Mouse (Mus musculus) MEL (cell line): ENCODE results near the gene Psmb6. TPM values are rescaled to one million over a fixed set of nuclear protein-coding genes. Genes with fewer than 3 reads are reported as not detected.

ENCODE experiments used
- DNase-seq: peaks from one replicate; pipeline ENCODE4 v3.0.0; 2011; ENCODE audit warnings: low read depth, low spot score
- H3K27ac ChIP-seq: 2 replicates; pipeline ENCODE4 v1.5.1; 2012; ENCODE audit warnings: low read depth, mild to moderate bottlenecking, control low read depth, low read length, moderate library complexity; ENCODE audit not compliant: control insufficient read depth
- H3K27me3 ChIP-seq, 2 experiments: fragments of 150-350 bp in 1 of 2; sonication (generic) in 1 of 2; 2 replicates each; pipeline ENCODE4 v1.6.1; 2012; ENCODE audit warnings: low read length in 2 of 2, mild to moderate bottlenecking in 2 of 2, improper control_type of control experiment in 1 of 2, moderate library complexity in 1 of 2; ENCODE audit not compliant: insufficient read depth in 2 of 2, control insufficient read depth in 1 of 2
- H3K36me3 ChIP-seq, 2 experiments: 2 replicates each; pipeline ENCODE4 v1.6.1; 2012 to 2014; ENCODE audit warnings: low read length in 2 of 2, improper control_type of control experiment in 1 of 2, inconsistent platforms in 1 of 2, mild to moderate bottlenecking in 1 of 2; ENCODE audit not compliant: insufficient read depth in 2 of 2, control insufficient read depth in 1 of 2
- H3K4me1 ChIP-seq, 2 experiments: fragments of 150-350 bp in 1 of 2; sonication (generic) in 1 of 2; 2 replicates each; pipeline ENCODE4 v1.6.1; 2012; ENCODE audit warnings: low read length in 2 of 2, improper control_type of control experiment in 1 of 2, mild to moderate bottlenecking in 1 of 2; ENCODE audit not compliant: insufficient read depth in 2 of 2, control insufficient read depth in 1 of 2
- H3K4me3 ChIP-seq, 2 experiments: fragments of 150-350 bp in 1 of 2; sonication (generic) in 1 of 2; 2 replicates each; pipeline ENCODE4 v1.5.1; 2012; ENCODE audit warnings: low read depth in 2 of 2, low read length in 2 of 2, mild to moderate bottlenecking in 2 of 2, moderate library complexity in 2 of 2, control low read depth in 1 of 2, improper control_type of control experiment in 1 of 2; ENCODE audit not compliant: control insufficient read depth in 1 of 2, insufficient read depth in 1 of 2
- H3K79me2 ChIP-seq: 2 replicates; pipeline ENCODE4 v1.6.1; 2012; ENCODE audit warnings: mild to moderate bottlenecking, low read length, moderate library complexity; ENCODE audit not compliant: control insufficient read depth, poor library complexity, insufficient read depth
- H3K9ac ChIP-seq: 2 replicates; pipeline ENCODE4 v1.6.1; 2012; ENCODE audit warnings: low read depth, mild to moderate bottlenecking, control low read depth, low read length, moderate library complexity; ENCODE audit not compliant: control insufficient read depth, poor library complexity, severe bottlenecking
- H3K9me3 ChIP-seq: fragments of 150-350 bp; sonication (generic); replicated peaks from 2 replicates; pipeline ENCODE4 v1.6.1; 2012; ENCODE audit warnings: mild to moderate bottlenecking, low read length, improper control_type of control experiment, moderate library complexity; ENCODE audit not compliant: insufficient read depth
- BHLHE40 ChIP-seq: IDR thresholded peaks from 2 replicates; pipeline ENCODE4 v1.6.1; 2012; ENCODE audit warnings: low read depth, mild to moderate bottlenecking, inconsistent platforms, low read length, improper control_type of control experiment, borderline replicate concordance
- CHD1 ChIP-seq: IDR thresholded peaks from 2 replicates; pipeline ENCODE4 v1.6.1; 2012; ENCODE audit warnings: low read depth, mild to moderate bottlenecking, inconsistent platforms, low read length, improper control_type of control experiment
- CTCF ChIP-seq, 3 experiments: IDR thresholded peaks in 2 of 3; conservative IDR thresholded peaks in 1 of 3; 2 replicates each; pipeline ENCODE4 v1.5.1; 2011 to 2012; ENCODE audit warnings: low read length in 3 of 3, low read depth in 2 of 3, mild to moderate bottlenecking in 2 of 3, improper control_type of control experiment in 1 of 3, inconsistent platforms in 1 of 3, mixed read lengths in 1 of 3, moderate library complexity in 1 of 3; ENCODE audit not compliant: control insufficient read depth in 1 of 3, insufficient read depth in 1 of 3, poor library complexity in 1 of 3, severe bottlenecking in 1 of 3
- E2F4 ChIP-seq: IDR thresholded peaks from 2 replicates; pipeline ENCODE4 v1.6.1; 2011; ENCODE audit warnings: low read depth, low read length, improper control_type of control experiment, borderline replicate concordance
- ELF1 ChIP-seq: IDR thresholded peaks from 2 replicates; pipeline ENCODE4 v1.6.1; 2014; ENCODE audit warnings: low read depth, mild to moderate bottlenecking, inconsistent platforms, low read length, improper control_type of control experiment, moderate library complexity
- EP300 ChIP-seq, 2 experiments: IDR thresholded peaks; 2 replicates each; pipeline ENCODE4 v1.6.1; 2011; ENCODE audit warnings: improper control_type of control experiment in 2 of 2, low read length in 2 of 2, low read depth in 1 of 2, mild to moderate bottlenecking in 1 of 2
- ETS1 ChIP-seq: IDR thresholded peaks from 2 replicates; pipeline ENCODE4 v1.6.1; 2012; ENCODE audit warnings: low read depth, mild to moderate bottlenecking, inconsistent platforms, low read length, improper control_type of control experiment, moderate library complexity
- GATA1 ChIP-seq: IDR thresholded peaks from 2 replicates; pipeline ENCODE4 v1.6.1; 2011; ENCODE audit warnings: low read depth, low read length, improper control_type of control experiment
- HCFC1 ChIP-seq: IDR thresholded peaks from 2 replicates; pipeline ENCODE4 v1.6.1; 2012; ENCODE audit warnings: low read depth, mild to moderate bottlenecking, inconsistent platforms, low read length, improper control_type of control experiment, moderate library complexity
- JUND ChIP-seq: IDR thresholded peaks from 2 replicates; pipeline ENCODE4 v1.6.1; 2011; ENCODE audit warnings: low read depth, mild to moderate bottlenecking, improper control_type of control experiment, low read length
- MAFK ChIP-seq: IDR thresholded peaks from 2 replicates; pipeline ENCODE4 v1.6.1; 2011; ENCODE audit warnings: low read depth, mild to moderate bottlenecking, low read length, improper control_type of control experiment, borderline replicate concordance
- MAX ChIP-seq: IDR thresholded peaks from 2 replicates; pipeline ENCODE4 v1.6.1; 2011; ENCODE audit warnings: low read length, improper control_type of control experiment
- MAZ ChIP-seq: IDR thresholded peaks from 2 replicates; pipeline ENCODE4 v1.6.1; 2012; ENCODE audit warnings: low read depth, mild to moderate bottlenecking, inconsistent platforms, low read length, improper control_type of control experiment
- MEF2A ChIP-seq: IDR thresholded peaks from 2 replicates; pipeline ENCODE4 v1.6.1; 2014; ENCODE audit warnings: low read depth, mild to moderate bottlenecking, inconsistent platforms, low read length, improper control_type of control experiment; ENCODE audit not compliant: poor library complexity, insufficient replicate concordance, severe bottlenecking; ENCODE audit errors: extremely low read depth
- MXI1 ChIP-seq: IDR thresholded peaks from 2 replicates; pipeline ENCODE4 v1.6.1; 2011; ENCODE audit warnings: mild to moderate bottlenecking, low read depth, low read length, improper control_type of control experiment
- MYB ChIP-seq: IDR thresholded peaks from 2 replicates; pipeline ENCODE4 v1.6.1; 2011; ENCODE audit warnings: mild to moderate bottlenecking, low read depth, low read length, improper control_type of control experiment
- MYC ChIP-seq: IDR thresholded peaks from 2 replicates; pipeline ENCODE4 v1.6.1; 2011; ENCODE audit warnings: low read depth, mild to moderate bottlenecking, low read length, improper control_type of control experiment, moderate library complexity
- NELFE ChIP-seq: IDR thresholded peaks from 2 replicates; pipeline ENCODE4 v1.6.1; 2011; ENCODE audit warnings: low read depth, low read length, improper control_type of control experiment
- RAD21 ChIP-seq: IDR thresholded peaks from 2 replicates; pipeline ENCODE4 v1.6.1; 2011; ENCODE audit warnings: mild to moderate bottlenecking, low read depth, low read length, improper control_type of control experiment
- SIN3A ChIP-seq: IDR thresholded peaks from 2 replicates; pipeline ENCODE4 v1.6.1; 2012; ENCODE audit warnings: low read length, improper control_type of control experiment, inconsistent platforms
- SMC3 ChIP-seq: IDR thresholded peaks from 2 replicates; pipeline ENCODE4 v1.6.1; 2011; ENCODE audit warnings: low read depth, low read length, improper control_type of control experiment
- TBP ChIP-seq: IDR thresholded peaks from 2 replicates; pipeline ENCODE4 v1.8.0; 2011; ENCODE audit warnings: low read depth, low read length, improper control_type of control experiment
- TCF12 ChIP-seq: IDR thresholded peaks from 2 replicates; pipeline ENCODE4 v1.6.1; 2014; ENCODE audit warnings: low read depth, mild to moderate bottlenecking, inconsistent platforms, low read length, improper control_type of control experiment, moderate library complexity
- UBTF ChIP-seq: IDR thresholded peaks from 2 replicates; pipeline ENCODE4 v1.6.1; 2012; ENCODE audit warnings: low read depth, mild to moderate bottlenecking, inconsistent platforms, low read length, improper control_type of control experiment, moderate library complexity, borderline replicate concordance; ENCODE audit not compliant: insufficient read depth
- ZC3H11A ChIP-seq: IDR thresholded peaks from 2 replicates; pipeline ENCODE4 v1.6.1; 2012; ENCODE audit warnings: low read depth, mild to moderate bottlenecking, inconsistent platforms, low read length, improper control_type of control experiment
- ZKSCAN1 ChIP-seq: IDR thresholded peaks from 2 replicates; pipeline ENCODE4 v1.6.1; 2012; ENCODE audit warnings: low read depth, mild to moderate bottlenecking, inconsistent platforms, low read length, improper control_type of control experiment, moderate library complexity
- ZNF384 ChIP-seq: IDR thresholded peaks from 2 replicates; pipeline ENCODE4 v1.6.1; 2012; ENCODE audit warnings: low read depth, mild to moderate bottlenecking, inconsistent platforms, low read length, improper control_type of control experiment
- polyA plus RNA-seq, 2 experiments: library from polyadenylated mRNA; stranded (reverse) in 1 of 2; unstranded in 1 of 2; fragments of >175 nt in 1 of 2; fragments of >200 nt in 1 of 2; gene quantifications; 2 replicates each; pipeline versions ENCODE4 v1.2.1 to v1.2.4; 2012; ENCODE audit warnings: low replicate concordance in 2 of 2, low read depth in 1 of 2; ENCODE audit not compliant: insufficient read length in 2 of 2, insufficient read depth in 1 of 2, missing spikeins in 1 of 2
- total RNA-seq: library from RNA; depleted of rRNA; stranded (reverse); fragments of 300-350 nt; gene quantifications from 2 replicates; pipeline ENCODE4 v1.2.3, GENCODE M21; 2012

Psmb6 gene
- total and polyA plus RNA-seq, 3 experiments = 462 to 602 TPM; not detected in 1

DNA sequence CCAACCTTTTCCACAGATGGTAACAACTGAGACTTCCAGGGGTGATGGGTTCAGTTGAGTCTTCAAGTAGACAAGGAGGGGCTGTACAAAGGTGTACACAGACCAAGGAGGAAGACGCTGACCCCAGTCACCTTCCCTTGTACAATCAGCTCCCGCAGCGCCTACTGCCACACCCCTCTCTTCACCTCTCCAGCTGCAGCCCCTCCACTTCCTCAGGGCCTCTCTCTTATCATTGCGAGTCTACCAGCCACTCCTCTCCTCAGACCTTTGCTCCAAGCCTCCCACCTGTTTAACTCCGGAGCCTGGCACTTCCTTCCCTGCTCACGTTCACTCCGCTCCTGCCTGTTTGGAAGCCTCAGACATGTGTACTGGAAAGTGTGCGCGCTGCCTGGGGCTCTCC lies 20.2 kb upstream of the Psmb6 start, which contains the start of gene Tm4sf5:
Gene Tm4sf5, plus strand, starts transcription at position 275 of the 400 bp plus-strand sequence.
- H3K27ac ChIP-seq = no peak within 1 kb of the TSS
- H3K27me3 ChIP-seq = peaks cover 12 to 17% of the 10 kb centered on the region in 2 experiments
- no peaks in the 10 kb centered on the region for H3K9me3 ChIP-seq
- no peak for TF ChIP-seq E2F4
- no peak for TF ChIP-seq ELF1
- TF ChIP-seq EP300 (IDR thresholded peaks at IDR 0.05; ENCODE audit: low read depth in 1 of 2, low read length in 2 of 2) = peak; percentile 27 to 32; a peak in 1 of 4 replicates
- TF ChIP-seq MAZ = peak; percentile 49; the same call in 1 of the 2 replicates
- 0 out of 2 replicates have a peak, but pooled peaks have one; percentile 54 for TF ChIP-seq ETS1
- peak; percentile 52; the same call in 1 of the 2 replicates for TF ChIP-seq GATA1
- no peak for TF ChIP-seq MAFK
- TF ChIP-seq UBTF = no peak
- TF ChIP-seq CHD1 = no peak
- TF ChIP-seq TBP = no peak
- no peak for TF ChIP-seq ZKSCAN1
- peak; percentile 39; the same call in 1 of the 2 replicates for TF ChIP-seq TCF12
- peak; percentile 32; the same call in 1 of the 2 replicates for TF ChIP-seq SIN3A
- no peak for TF ChIP-seq NELFE
- TF ChIP-seq ZNF384 = no peak
- no peak for TF ChIP-seq ZC3H11A
- TF ChIP-seq SMC3 = peak; percentile 14; the same call in 1 of the 2 replicates
- TF ChIP-seq MYC = no peak
- DNase-seq = peak; percentile 57
- H3K4me3 ChIP-seq = peak within 1 kb of the TSS in 1 of 2 experiments; percentile 65; a peak in 3 of 4 replicates
- no peaks in the 10 kb centered on the region for H3K79me2 ChIP-seq
- H3K36me3 ChIP-seq = peaks cover 0 to 12% of the 10 kb centered on the region in 2 experiments; a peak in 2 of 4 replicates
- H3K9ac ChIP-seq = no peak within 1 kb of the TSS; the same call in none of the 2 replicates
- H3K4me1 ChIP-seq = peaks cover 0 to 18% of the 10 kb centered on the region in 2 experiments; a peak in 2 of 4 replicates

DNA sequence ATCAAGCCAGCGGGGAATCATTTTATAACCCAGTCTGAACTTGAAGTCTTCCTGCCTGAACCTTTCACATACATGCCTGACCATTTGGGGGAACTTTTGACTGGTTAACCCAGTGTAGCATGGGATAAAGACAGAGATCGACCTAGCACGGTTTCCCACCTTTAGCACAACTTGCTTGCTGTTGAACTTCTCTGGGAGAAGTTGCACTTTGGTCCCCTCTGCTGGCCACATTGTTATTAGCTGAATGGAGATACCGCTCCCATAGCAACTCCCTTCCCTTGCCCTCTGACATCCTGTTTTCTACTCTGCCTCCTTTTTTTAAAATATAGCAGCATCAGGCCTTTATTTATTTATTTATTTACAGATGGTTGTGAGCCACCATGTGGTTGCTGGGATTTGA lies 18.8 kb upstream of the Psmb6 start:
- peak; percentile 66 for TF ChIP-seq ZNF384
- peak; percentile 97 for TF ChIP-seq SMC3
- TF ChIP-seq MYC = 0 out of 2 replicates have a peak, but pooled peaks have one; percentile 41
- peak; percentile 48; the same call in 1 of the 2 replicates for TF ChIP-seq MXI1
- TF ChIP-seq NELFE = no peak
- TF ChIP-seq BHLHE40 = 0 out of 2 replicates have a peak, but pooled peaks have one; percentile 18
- TF ChIP-seq ZC3H11A = peak; percentile 95
- peak; percentile 63 to 94 (median 68) for TF ChIP-seq CTCF (IDR thresholded peaks at IDR 0.05 in 2 of 3, conservative IDR thresholded peaks at IDR 0.05 in 1 of 3; ENCODE audit: control insufficient read depth in 1 of 3, insufficient read depth in 1 of 3, low read depth in 2 of 3, low read length in 3 of 3, poor library complexity in 1 of 3, severe bottlenecking in 1 of 3)
- peak; percentile 80 for TF ChIP-seq SIN3A
- TF ChIP-seq HCFC1 = 0 out of 2 replicates have a peak, but pooled peaks have one; percentile 30
- TF ChIP-seq CHD1 = no peak
- peak; percentile 89 for TF ChIP-seq RAD21
- TF ChIP-seq EP300 (IDR thresholded peaks at IDR 0.05; ENCODE audit: low read depth in 1 of 2, low read length in 2 of 2) = 0 out of 4 replicates have a peak, but pooled peaks of 1 of the 2 experiments have one; percentile 19
- TF ChIP-seq MAZ = 0 out of 2 replicates have a peak, but pooled peaks have one; percentile 67
- TF ChIP-seq MEF2A = no peak
- TF ChIP-seq MAX = peak; percentile 67; the same call in 1 of the 2 replicates
- peak; percentile 26; the same call in 1 of the 2 replicates for TF ChIP-seq TBP
- TF ChIP-seq JUND = peak; percentile 77
- 0 out of 2 replicates have a peak, but pooled peaks have one; percentile 3 for TF ChIP-seq GATA1
- TF ChIP-seq MYB = no peak
- H3K79me2 ChIP-seq = no peaks in the 10 kb centered on the region
- H3K4me1 ChIP-seq = peaks cover 0 to 18% of the 10 kb centered on the region in 2 experiments; a peak in 2 of 4 replicates
- no peaks in the 10 kb centered on the region for H3K9me3 ChIP-seq
- peaks cover 0 to 12% of the 10 kb centered on the region in 2 experiments; a peak in 2 of 4 replicates for H3K36me3 ChIP-seq
- no peak overlapping the region for H3K27ac ChIP-seq
- peak; percentile 90 for DNase-seq
- peak overlapping the region; percentile 55 to 65 for H3K4me3 ChIP-seq
- H3K27me3 ChIP-seq = peaks cover 9 to 15% of the 10 kb centered on the region in 2 experiments
- peak overlapping the region; percentile 50; the same call in 1 of the 2 replicates for H3K9ac ChIP-seq
